Mouse (Mus musculus): ENCODE data around the gene March5.

DNA sequence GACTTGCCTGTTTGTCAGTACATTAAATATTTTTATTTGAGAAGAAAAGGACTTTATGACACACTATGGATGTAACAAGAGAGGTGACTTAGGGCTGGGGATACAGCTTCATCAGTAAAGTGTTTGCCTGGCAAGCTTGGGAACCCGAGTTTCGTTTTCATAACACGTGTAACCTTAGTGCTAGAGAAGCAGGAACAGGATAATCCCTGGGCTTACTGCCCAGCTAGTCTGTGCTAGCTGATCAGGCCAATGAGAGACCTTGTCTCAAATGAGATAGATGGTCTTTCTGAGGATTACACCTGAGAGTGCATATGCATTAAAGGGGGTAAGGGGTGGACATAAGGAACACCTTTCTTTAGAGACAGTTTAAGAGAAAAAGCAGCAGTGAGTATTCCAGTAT, 4.1 kb downstream of the March5 start:
- TF ChIP-seq CTCF (IDR thresholded peaks at IDR 0.05; ENCODE audit: low read depth) (no peak), EP300 (optimal IDR thresholded peaks at IDR 0.05) (no peak)
